8 mouse cellular contexts compared by ENCODE assay signal in the genomic region with DNA sequence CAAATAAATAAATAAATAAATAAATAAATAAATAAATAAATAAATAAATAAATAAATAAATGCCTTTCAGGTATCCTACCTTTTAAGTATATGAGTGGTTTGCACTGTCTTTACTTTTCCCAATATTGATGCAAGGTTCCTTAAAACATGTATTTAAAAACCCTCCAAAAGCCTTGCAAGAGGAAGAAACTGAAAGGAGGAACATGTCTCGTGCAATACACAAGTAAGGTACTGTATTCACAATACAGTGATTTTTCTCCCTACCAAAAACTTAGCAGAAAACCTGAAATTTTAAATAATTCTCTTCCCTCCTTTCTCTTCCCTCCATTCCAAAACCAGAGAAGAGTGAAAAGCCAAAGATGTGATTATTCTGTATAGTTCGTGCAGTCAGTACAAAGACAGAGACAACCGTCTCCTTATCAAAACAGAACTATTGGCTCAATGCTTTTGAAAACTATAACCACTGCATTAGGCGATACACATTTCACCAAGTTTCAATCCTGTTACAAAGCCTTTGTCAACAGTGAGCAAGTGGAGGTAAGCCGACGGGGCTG. TPM values are rescaled to one million over a fixed set of nuclear protein-coding genes. Genes with fewer than 3 reads are reported as not detected.
DNase-seq lines count a peak whose midpoint lies in the region; ATAC-seq and TF ChIP-seq lines count a peak whose summit lies in the region.

No protein-coding gene starts in this region.

- no peak for ATAC-seq in lung, postnatal 0 days

- TF ChIP-seq POLR2A in small intestine, adult 2 months (IDR thresholded peaks at IDR 0.05; ENCODE audit: low read depth, low read length), result no peak

- DNase-seq in lung, postnatal 0 days (ENCODE audit: low spot score), result peak; percentile 39
- no peak for DNase-seq in lung, postnatal 4 days
- peak; percentile 36 for DNase-seq in c-Kit-positive CD71-positive TER-119-negative erythroid progenitor cells, embryonic 14.5 days (ENCODE audit: low read depth)
- DNase-seq in limb, embryonic 10.5 days (ENCODE audit: low spot score), result no peak
- no peak for DNase-seq in thymus, postnatal 25 days
- no peak for DNase-seq in right cerebral cortex, postnatal 36 days (ENCODE audit: low spot score in 2 of 2)
- DNase-seq in urinary bladder, adult 2 months (ENCODE audit: low spot score), result no peak

- H3K4me2 ChIP-seq in lung, postnatal 0 days (replicated peaks; ENCODE audit: low read depth, low read length), result peak overlapping the region; percentile 81

- H3K9ac ChIP-seq in lung, postnatal 0 days (replicated peaks; ENCODE audit: low read depth), result peak overlapping the region; percentile 39

- no peaks in the 10 kb centered on the region for H3K9me3 ChIP-seq in lung, postnatal 0 days (ENCODE audit: low read length)
- no peaks in the 10 kb centered on the region for H3K9me3 ChIP-seq in limb, embryonic 10.5 days (replicated peaks)

- H3K36me3 ChIP-seq in lung, postnatal 0 days (ENCODE audit: insufficient read depth, low read length), result no peaks in the 10 kb centered on the region
- no peaks in the 10 kb centered on the region for H3K36me3 ChIP-seq in limb, embryonic 10.5 days
- H3K36me3 ChIP-seq in small intestine, adult 2 months (ENCODE audit: control insufficient read depth, insufficient read depth, low read length), result no peaks in the 10 kb centered on the region

- WGBS in lung, postnatal 0 days, result 3% methylated on average over 6 of the region's 6 CpGs
- WGBS in limb, embryonic 10.5 days, result 10% methylated on average over 6 of the region's 6 CpGs
- 2% methylated on average over 6 of the region's 6 CpGs for whole genome bisulfite sequencing in small intestine, adult 2 months

- no peaks in the 10 kb centered on the region for H3K4me1 ChIP-seq in lung, postnatal 0 days (ENCODE audit: insufficient read depth, low read depth, low read length)
- peaks cover 27% of the 10 kb centered on the region for H3K4me1 ChIP-seq in limb, embryonic 10.5 days
- H3K4me1 ChIP-seq in small intestine, adult 2 months (ENCODE audit: control insufficient read depth, insufficient read depth, insufficient read length, low read length), result peaks cover 4% of the 10 kb centered on the region; the same call in 1 of the 2 replicates

- TF ChIP-seq CTCF in lung, postnatal 0 days (IDR thresholded peaks at IDR 0.05), result no peak
- TF ChIP-seq CTCF in small intestine, adult 2 months (IDR thresholded peaks at IDR 0.05; ENCODE audit: extremely low read depth, insufficient read length, insufficient replicate concordance, low read depth, low read length), result no peak

- TF ChIP-seq EP300 in lung, postnatal 0 days (IDR thresholded peaks at IDR 0.05), result no peak

- peak overlapping the region; percentile 78; the same call in 1 of the 2 replicates for H3K27ac ChIP-seq in lung, postnatal 0 days (ENCODE audit: low read length)
- H3K27ac ChIP-seq in limb, embryonic 10.5 days, result peak overlapping the region; percentile 88
- H3K27ac ChIP-seq in small intestine, adult 2 months (ENCODE audit: insufficient read depth, low read depth, low read length), result 0 out of 2 replicates have a peak overlapping the region, but pooled peaks have one; percentile 69

- H3K4me3 ChIP-seq in lung, postnatal 0 days (ENCODE audit: low read depth, low read length), result peak overlapping the region; percentile 92
- H3K4me3 ChIP-seq in limb, embryonic 10.5 days, result peak overlapping the region; percentile 95
- H3K4me3 ChIP-seq in small intestine, adult 2 months (ENCODE audit: low read depth, low read length), result peak overlapping the region; percentile 86

- no peaks in the 10 kb centered on the region for H3K27me3 ChIP-seq in lung, postnatal 0 days (replicated peaks; ENCODE audit: insufficient read depth, low read length)
- no peaks in the 10 kb centered on the region for H3K27me3 ChIP-seq in limb, embryonic 10.5 days (ENCODE audit: low read depth, poor library complexity, severe bottlenecking)
- no peaks in the 10 kb centered on the region for H3K27me3 ChIP-seq in small intestine, adult 2 months (ENCODE audit: control insufficient read depth, insufficient read depth, low read length)

RNA-seq across cellular contexts. Expression of a gene that starts 1.0 kb away (rescaled TPM):
- 5.8 and 7.8 TPM in 2 replicates for polyA plus RNA-seq in lung, postnatal 0 days (2015; fragmentation: Nextera tagmentation; extraction: Ambion mirVana)
- polyA plus RNA-seq in limb, embryonic 10.5 days (2016; fragmentation: Nextera tagmentation; extraction: Ambion mirVana), result 8.3 and 10.1 TPM in 2 replicates
- polyA plus RNA-seq in small intestine, adult 2 months (2012; rRNA removed), result 2.8 and 6.7 TPM in 2 replicates
- 12.3 and 17.3 TPM in 2 replicates for polyA plus RNA-seq in urinary bladder, adult 2 months (2012; rRNA removed)

Comparison
In these comparisons a context has a peak if more than half of its experiments do, and no peak if none do; other contexts are left out.
1. DNase-seq: peak in lung, postnatal 0 days (single experiment) and c-Kit-positive CD71-positive TER-119-negative erythroid progenitor cells, embryonic 14.5 days (single experiment); none in lung, postnatal 4 days (0 of 2), limb, embryonic 10.5 days (single experiment), thymus, postnatal 25 days (single experiment), right cerebral cortex, postnatal 36 days (0 of 2) and urinary bladder, adult 2 months (single experiment).
2. Peak in every context shown above with its lines, with median percentiles within 50 percentile points of each other: H3K27ac ChIP-seq and H3K4me3 ChIP-seq.